Mouse (Mus musculus) lung, adult 2 months (tissue): ENCODE measurements around the gene Fam193b.

Experiments used
- CTCF ChIP-seq: fragments of 200-500 bp; IDR thresholded peaks from 2 replicates; pipeline ENCODE4 v1.5.1; 2011; ENCODE audit warnings: mild to moderate bottlenecking, low read length, control low read depth; ENCODE audit not compliant: insufficient read depth
- POLR2A ChIP-seq: fragments of 200-500 bp; IDR thresholded peaks from 2 replicates; pipeline ENCODE4 v1.6.1; 2011; ENCODE audit warnings: low read depth, mild to moderate bottlenecking, control low read depth, low read length, borderline replicate concordance; ENCODE audit errors: extremely low read depth

- TF ChIP-seq CTCF (no peak), POLR2A (no peak)
Observed at GRCm38 (mm10) chr13:55523278-55523677, 47.6 kb downstream of the Fam193b start.
